Mouse (Mus musculus) CH12.LX (cell line): ENCODE data around the gene Nck2. TPM values are rescaled to one million over a fixed set of nuclear protein-coding genes. Genes with fewer than 3 reads are reported as not detected.

Source experiments
- DNase-seq: peaks from one replicate; pipeline ENCODE4 v3.0.0-alpha.2; 2013; ENCODE audit errors: extremely low read depth
- H3K27ac ChIP-seq: 2 replicates; pipeline ENCODE4 v1.5.1; 2012; ENCODE audit warnings: low read depth, mild to moderate bottlenecking, control low read depth, moderate library complexity; ENCODE audit not compliant: insufficient read depth
- H3K27me3 ChIP-seq: replicated peaks from 2 replicates; pipeline ENCODE3; 2012; ENCODE audit warnings: inconsistent platforms
- H3K36me3 ChIP-seq, 2 experiments: replicated peaks in 1 of 2; 2 replicates each; pipeline versions ENCODE3 to v1.6.1; 2012; ENCODE audit warnings: inconsistent platforms in 1 of 2, low read length in 1 of 2, mild to moderate bottlenecking in 1 of 2, mixed read lengths in 1 of 2, moderate library complexity in 1 of 2; ENCODE audit not compliant: control insufficient read depth in 1 of 2, insufficient read depth in 1 of 2
- H3K4me1 ChIP-seq, 2 experiments: 2 replicates each; pipeline ENCODE4 v1.6.1; 2012; ENCODE audit warnings: inconsistent platforms in 1 of 2, moderate library complexity in 1 of 2; ENCODE audit not compliant: insufficient read depth in 2 of 2, control insufficient read depth in 1 of 2
- H3K4me2 ChIP-seq: 2 replicates; pipeline ENCODE4 v1.6.1; 2012; ENCODE audit warnings: low read depth, mild to moderate bottlenecking, control low read depth; ENCODE audit not compliant: poor library complexity, insufficient read depth, severe bottlenecking
- H3K4me3 ChIP-seq, 3 experiments: fragments of 150-350 bp in 1 of 3; sonication (generic) in 1 of 3; replicated peaks in 1 of 3; 2 replicates each; pipeline versions ENCODE3 to v1.5.1; 2011 to 2012; ENCODE audit warnings: low read depth in 2 of 3, low read length in 2 of 3, mild to moderate bottlenecking in 2 of 3, moderate library complexity in 2 of 3, control low read depth in 1 of 3, improper control_type of control experiment in 1 of 3, inconsistent platforms in 1 of 3, mixed read lengths in 1 of 3; ENCODE audit not compliant: poor library complexity in 1 of 3
- H3K79me2 ChIP-seq: replicated peaks from 2 replicates; pipeline ENCODE4 v1.6.1; 2012; ENCODE audit warnings: mild to moderate bottlenecking, moderate library complexity; ENCODE audit not compliant: control insufficient read depth, poor library complexity, insufficient read depth, severe bottlenecking; ENCODE audit errors: extremely low read depth
- H3K9ac ChIP-seq: 2 replicates; pipeline ENCODE4 v1.6.1; 2012; ENCODE audit warnings: low read depth, mild to moderate bottlenecking, control low read depth, moderate library complexity; ENCODE audit not compliant: insufficient read depth
- H3K9me3 ChIP-seq: replicated peaks from 2 replicates; pipeline ENCODE3; 2012; ENCODE audit warnings: low read length, inconsistent platforms, mixed read lengths
- BHLHE40 ChIP-seq: IDR thresholded peaks from 2 replicates; pipeline ENCODE4 v1.6.1; 2011; ENCODE audit warnings: mild to moderate bottlenecking, low read depth, low read length, improper control_type of control experiment
- CHD2 ChIP-seq: IDR thresholded peaks from 2 replicates; pipeline ENCODE4 v1.6.1; 2011; ENCODE audit warnings: low read length, improper control_type of control experiment
- CTCF ChIP-seq, 2 experiments: IDR thresholded peaks in 1 of 2; conservative IDR thresholded peaks in 1 of 2; 2 replicates each; pipeline ENCODE4 v1.5.1; 2011 to 2012; ENCODE audit warnings: low read depth in 2 of 2, low read length in 2 of 2, improper control_type of control experiment in 1 of 2, inconsistent platforms in 1 of 2, mild to moderate bottlenecking in 1 of 2, moderate library complexity in 1 of 2
- E2F4 ChIP-seq: IDR thresholded peaks from 2 replicates; pipeline ENCODE4 v1.6.1; 2011; ENCODE audit warnings: low read depth, low read length, improper control_type of control experiment; ENCODE audit not compliant: insufficient replicate concordance
- ELF1 ChIP-seq: IDR thresholded peaks from 2 replicates; pipeline ENCODE4 v1.6.1; 2014; ENCODE audit warnings: low read depth, mild to moderate bottlenecking, inconsistent platforms, low read length, improper control_type of control experiment
- GABPA ChIP-seq: IDR thresholded peaks from 2 replicates; pipeline ENCODE4 v1.6.1; 2012; ENCODE audit warnings: low read depth, low read length, improper control_type of control experiment, inconsistent platforms; ENCODE audit not compliant: insufficient replicate concordance
- HCFC1 ChIP-seq: IDR thresholded peaks from 2 replicates; pipeline ENCODE4 v1.6.1; 2012; ENCODE audit warnings: low read depth, mild to moderate bottlenecking, inconsistent platforms, low read length, improper control_type of control experiment
- IRF4 ChIP-seq: IDR thresholded peaks from 2 replicates; pipeline ENCODE4 v1.6.1; 2014; ENCODE audit warnings: low read depth, mild to moderate bottlenecking, inconsistent platforms, low read length, improper control_type of control experiment
- KAT2A ChIP-seq: IDR thresholded peaks from 2 replicates; pipeline ENCODE4 v1.6.1; 2012; ENCODE audit warnings: low read length, improper control_type of control experiment, inconsistent platforms; ENCODE audit not compliant: insufficient replicate concordance
- MAFK ChIP-seq: IDR thresholded peaks from 2 replicates; pipeline ENCODE4 v1.6.1; 2011; ENCODE audit warnings: low read length, improper control_type of control experiment; ENCODE audit not compliant: insufficient replicate concordance
- MAX ChIP-seq: IDR thresholded peaks from 2 replicates; pipeline ENCODE4 v1.6.1; 2011; ENCODE audit warnings: low read length, improper control_type of control experiment
- MAZ ChIP-seq: IDR thresholded peaks from 2 replicates; pipeline ENCODE4 v1.6.1; 2012; ENCODE audit warnings: low read depth, mild to moderate bottlenecking, inconsistent platforms, low read length, improper control_type of control experiment, moderate library complexity
- MEF2A ChIP-seq: IDR thresholded peaks from 2 replicates; pipeline ENCODE4 v1.6.1; 2014; ENCODE audit warnings: low read depth, mild to moderate bottlenecking, inconsistent platforms, low read length, improper control_type of control experiment, borderline replicate concordance
- MXI1 ChIP-seq: IDR thresholded peaks from 2 replicates; pipeline ENCODE4 v1.6.1; 2011; ENCODE audit warnings: mild to moderate bottlenecking, low read depth, low read length, improper control_type of control experiment
- POLR2A ChIP-seq: IDR thresholded peaks from 2 replicates; pipeline ENCODE4 v1.6.1; 2011; ENCODE audit warnings: low read depth, mild to moderate bottlenecking, improper control_type of control experiment, low read length
- RAD21 ChIP-seq: IDR thresholded peaks from 2 replicates; pipeline ENCODE4 v1.6.1; 2011; ENCODE audit warnings: low read depth, mild to moderate bottlenecking, low read length, improper control_type of control experiment, moderate library complexity
- RCOR1 ChIP-seq: conservative IDR thresholded peaks from 2 replicates; pipeline ENCODE4 v1.6.1; 2012; ENCODE audit warnings: low read depth, mild to moderate bottlenecking, inconsistent platforms, low read length, improper control_type of control experiment
- SIN3A ChIP-seq: IDR thresholded peaks from 2 replicates; pipeline ENCODE4 v1.6.1; 2012; ENCODE audit warnings: low read length, improper control_type of control experiment, inconsistent platforms
- USF1 ChIP-seq: IDR thresholded peaks from 2 replicates; pipeline ENCODE4 v1.6.1; 2014; ENCODE audit warnings: low read depth, mild to moderate bottlenecking, inconsistent platforms, low read length, improper control_type of control experiment
- ZC3H11A ChIP-seq: IDR thresholded peaks from 2 replicates; pipeline ENCODE4 v1.6.1; 2012; ENCODE audit warnings: low read depth, mild to moderate bottlenecking, inconsistent platforms, low read length, improper control_type of control experiment
- dilution Hi-C: fragments of 300-500 bp; cut with MboI; formaldehyde crosslinking; loops from 2 replicates; pipeline ENCODE4 v1.14.3; 2020; ENCODE audit warnings: low sequenced_read_pairs; ENCODE audit not compliant: extremely low pct_unique_long_range_greater_than_20kb, extremely low pct_ligation_motif_present
- in situ Hi-C: fragments of 300-500 bp; cut with MboI; formaldehyde crosslinking; loops from 3 replicates; pipeline ENCODE4 v1.14.3; 2019; ENCODE audit warnings: low sequenced_read_pairs, low pct_ligation_motif_present, low pct_unique_long_range_greater_than_20kb, mixed read lengths
- polyA plus RNA-seq: library from polyadenylated mRNA; unstranded; fragments of >175 nt; gene quantifications from 2 replicates; pipeline ENCODE4 v1.2.1, GENCODE M21; 2012; ENCODE audit warnings: low read depth; ENCODE audit not compliant: insufficient read length
- total RNA-seq, 2 experiments: library from RNA; depleted of rRNA; stranded (reverse); fragments of 300-350 nt in 1 of 2; fragments of >200 nt in 1 of 2; gene quantifications; 2 replicates each; pipeline ENCODE4 v1.2.3; 2012 to 2014

Nck2 gene
- total and polyA plus RNA-seq, 3 experiments = 4.4 to 7.6 (median 4.6) TPM

- no peak for TF ChIP-seq RAD21
- TF ChIP-seq POLR2A = no peak
- no peak for TF ChIP-seq CHD2
- no peak for TF ChIP-seq MXI1
- TF ChIP-seq SIN3A = no peak
- no peak for TF ChIP-seq MAX
- TF ChIP-seq MAZ = no peak
- Histone ChIP-seq H3K9me3 (no peaks in the 10 kb centered on the region), H3K27me3 (no peaks in the 10 kb centered on the region), H3K27ac (no peak overlapping the region), H3K79me2 (no peaks in the 10 kb centered on the region), H3K4me2 (no peak overlapping the region), H3K36me3 (peaks cover 0 to 6% of the 10 kb centered on the region in 2 experiments), H3K9ac (no peak overlapping the region), H3K4me1 (peaks cover 12 to 63% of the 10 kb centered on the region in 2 experiments), H3K4me3 (no peak overlapping the region)
- dilution Hi-C loops (no loop called here), in situ Hi-C loops (loop anchor here (25.0 kb wide), 1 partner anchor 177 kb away; no protein-coding TSS in a partner anchor)
- DNase-seq = no peak
Observed at GRCm38 (mm10) chr1:43460468-43460867, 16.1 kb downstream of the Nck2 start.

DNA sequence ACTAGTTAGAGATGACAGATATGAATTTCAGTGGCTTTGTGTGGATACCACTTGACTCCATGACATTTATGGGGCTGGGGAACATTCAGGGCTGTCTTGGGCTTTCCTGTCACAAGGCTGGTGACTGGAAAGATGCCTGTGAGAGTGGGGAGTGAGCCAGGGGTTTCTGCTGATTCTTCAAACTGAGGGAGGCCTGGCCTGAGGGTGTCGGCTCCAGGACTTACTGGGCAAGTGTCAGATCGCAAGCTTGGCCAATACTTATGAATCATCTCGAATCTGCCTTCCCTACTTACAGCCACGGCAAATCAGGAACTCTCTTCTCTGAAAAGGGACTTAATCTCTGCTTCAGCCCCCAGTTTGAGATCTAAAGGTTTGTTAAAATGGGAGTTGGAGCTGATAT lies 18.3 kb downstream of the Nck2 start:
- Histone ChIP-seq H3K27ac (no peak overlapping the region), H3K4me3 (no peak overlapping the region), H3K4me1 (peaks cover 25 to 63% of the 10 kb centered on the region in 2 experiments), H3K9me3 (no peaks in the 10 kb centered on the region), H3K27me3 (no peaks in the 10 kb centered on the region), H3K4me2 (no peak overlapping the region), H3K79me2 (no peaks in the 10 kb centered on the region), H3K36me3 (peaks cover 0 to 6% of the 10 kb centered on the region in 2 experiments), H3K9ac (no peak overlapping the region)
- dilution Hi-C loops = no loop called here
- in situ Hi-C loops = loop anchor here (25.0 kb wide), 1 partner anchor 175 kb away; no protein-coding TSS in a partner anchor
- TF ChIP-seq KAT2A (no peak), SIN3A (no peak), E2F4 (no peak), HCFC1 (no peak), MXI1 (no peak), IRF4 (no peak), MAX (no peak), ELF1 (no peak), ZC3H11A (no peak), GABPA (no peak), CTCF (conservative IDR thresholded peaks at IDR 0.05 in 1 of 2, IDR thresholded peaks at IDR 0.05 in 1 of 2; ENCODE audit: low read depth in 2 of 2, low read length in 2 of 2) (no peak), BHLHE40 (no peak), MAFK (no peak), RCOR1 (no peak), MEF2A (no peak), USF1 (no peak)
- DNase-seq = no peak
